Mouse (Mus musculus) telencephalon, adult 2 months (tissue): ENCODE measurements at regions not wholly inside any gene's neighbourhood (a gene's known extent, or its start where the extent isn't known, plus 50 kb on each side); places are given as distances from the start of the nearest gene placed in this dataset.

Experiments used
- DNase-seq: peaks from one replicate; pipeline ENCODE4 v3.0.0-alpha.2; 2011; ENCODE audit warnings: low read depth, low spot score

DNA sequence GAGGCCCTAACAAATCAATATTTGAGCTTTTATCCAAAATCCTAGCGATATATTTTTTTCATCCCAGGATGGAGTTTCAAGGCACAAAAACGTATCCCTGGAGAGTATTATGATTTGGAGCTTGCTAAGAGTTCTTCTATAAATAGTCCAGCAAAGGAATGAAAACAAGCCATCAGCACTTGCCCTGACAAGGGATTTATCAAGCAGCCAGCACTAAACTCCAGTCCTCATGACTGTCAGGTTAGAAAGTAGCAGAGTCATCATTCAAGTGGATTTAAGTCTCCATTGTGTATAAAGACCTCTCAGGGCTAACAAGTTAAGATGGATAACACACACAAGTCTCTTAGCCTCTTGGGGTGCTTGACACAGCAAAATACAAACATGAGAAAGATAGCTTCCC is 148.6 kb upstream of the Ust start:
- no peak for DNase-seq

DNA sequence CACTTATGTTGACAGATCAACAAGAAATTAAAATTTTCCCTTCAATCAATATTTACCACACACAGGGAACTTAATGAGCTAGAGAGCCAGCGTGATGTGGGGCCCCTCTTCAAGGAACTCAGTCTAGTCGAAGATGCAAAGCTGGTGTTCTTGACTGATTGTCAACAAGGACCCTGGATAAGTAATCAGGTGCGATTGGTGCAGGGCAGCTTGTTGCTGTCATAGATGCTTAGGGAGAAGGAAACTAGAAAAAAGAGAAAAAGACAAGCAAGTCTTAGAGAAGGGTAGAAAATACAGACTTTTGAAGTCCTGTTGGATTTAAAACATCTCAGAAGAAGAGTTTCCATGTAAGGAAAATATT is 140.3 kb upstream of the Ust start:
- DNase-seq: no peak

DNA sequence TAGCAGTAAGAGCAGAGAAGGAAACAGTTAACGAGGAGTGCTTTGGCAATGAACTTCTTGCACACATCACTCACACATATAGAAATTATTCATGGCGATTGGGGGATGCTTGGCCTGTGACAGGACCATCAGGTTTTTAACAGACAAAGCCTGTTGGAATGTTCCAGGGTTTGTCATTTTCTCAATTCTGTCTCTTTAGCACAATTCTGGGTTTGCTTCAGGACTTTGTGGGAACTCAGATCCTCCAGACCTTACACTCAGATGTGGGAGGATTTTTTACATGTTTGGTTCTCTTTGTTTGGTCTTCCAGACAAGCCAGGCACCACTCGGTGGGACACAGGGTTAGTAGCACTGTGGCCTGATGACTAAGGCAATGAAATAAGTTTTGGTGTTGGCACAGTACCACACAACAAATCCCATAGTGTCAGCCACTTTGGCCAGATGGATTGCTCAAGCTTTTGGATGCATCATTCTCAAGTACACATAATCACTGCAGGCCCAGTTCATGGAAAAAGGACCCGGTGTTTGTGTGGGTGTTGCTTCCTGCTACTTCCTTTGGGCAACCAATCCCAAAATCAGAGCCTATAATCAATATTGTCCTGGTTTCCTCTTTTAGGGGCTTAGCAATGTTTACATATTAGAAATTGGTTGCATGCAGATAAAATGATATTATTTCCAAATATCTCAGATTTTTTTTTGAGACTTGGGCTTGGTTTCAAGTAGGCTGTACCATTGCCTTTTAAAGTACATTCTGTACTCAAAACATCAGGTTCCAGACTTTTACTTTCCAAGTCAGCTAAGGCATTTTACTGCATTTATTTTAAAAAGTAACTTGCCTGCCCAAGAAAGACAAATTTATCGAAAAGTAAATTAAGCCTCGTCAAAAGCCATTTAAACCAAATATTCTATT is 139.7 kb upstream of the Ust start:
- no peak for DNase-seq

DNA sequence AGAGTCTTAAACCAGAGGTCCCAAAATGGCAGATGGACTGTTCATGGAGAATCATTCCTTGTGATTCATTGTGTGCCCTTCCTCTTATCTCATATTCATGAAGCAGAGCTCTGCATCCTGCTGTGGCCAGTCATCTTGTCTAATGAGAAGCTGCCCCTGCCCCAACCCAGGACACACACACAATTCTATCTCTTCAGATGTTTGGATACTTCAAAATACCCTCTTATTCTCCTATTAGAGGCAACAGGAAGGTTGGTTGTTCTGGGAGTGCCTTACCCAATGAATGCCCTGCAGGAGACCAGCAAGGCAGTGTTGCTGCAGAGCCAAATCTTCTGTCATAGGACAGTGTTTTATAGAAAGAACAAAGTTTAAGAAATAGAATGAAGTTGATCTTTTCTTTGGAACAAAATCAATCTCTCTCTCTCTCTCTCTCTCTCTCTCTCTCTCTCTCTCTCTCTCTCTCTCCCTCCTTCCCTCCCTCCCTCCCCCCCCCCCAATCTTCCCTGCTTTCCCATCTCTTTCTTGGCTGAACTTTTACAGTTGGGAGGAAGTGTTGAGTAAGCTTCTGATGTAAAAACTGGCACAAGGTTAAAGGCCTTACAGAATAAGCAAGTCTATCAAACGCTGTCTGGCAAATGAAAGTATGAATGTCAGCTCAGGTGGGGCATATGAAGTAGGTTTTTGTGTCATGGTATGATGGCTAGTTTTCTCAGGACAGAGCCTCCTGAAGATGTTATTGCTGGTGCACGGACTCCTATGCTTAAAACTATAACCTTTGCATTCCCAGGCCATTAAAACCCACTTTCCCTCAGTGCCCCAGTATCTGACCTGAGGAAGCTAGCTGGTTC is 138.8 kb upstream of the Ust start:
- DNase-seq: no peak

DNA sequence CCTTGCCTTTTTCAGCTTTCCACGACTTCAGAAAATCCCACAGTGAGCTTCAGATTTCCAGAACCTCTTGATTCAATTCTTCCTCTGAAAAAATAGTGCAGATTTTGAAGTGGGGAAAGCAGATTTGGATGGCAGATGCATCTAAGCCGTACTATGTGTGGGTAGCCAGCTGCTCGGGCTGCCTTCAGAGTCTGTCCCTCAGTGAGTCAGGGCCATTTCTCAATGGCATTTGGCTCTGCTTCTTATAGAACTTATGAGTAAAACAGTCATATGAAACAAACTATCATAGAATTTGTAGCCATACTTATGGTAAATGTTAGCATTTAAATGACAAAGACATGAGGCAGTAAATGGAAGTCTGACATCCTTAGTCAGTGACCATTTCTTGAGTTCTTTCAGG is 135.0 kb upstream of the Ust start:
- DNase-seq: peak; percentile 40

DNA sequence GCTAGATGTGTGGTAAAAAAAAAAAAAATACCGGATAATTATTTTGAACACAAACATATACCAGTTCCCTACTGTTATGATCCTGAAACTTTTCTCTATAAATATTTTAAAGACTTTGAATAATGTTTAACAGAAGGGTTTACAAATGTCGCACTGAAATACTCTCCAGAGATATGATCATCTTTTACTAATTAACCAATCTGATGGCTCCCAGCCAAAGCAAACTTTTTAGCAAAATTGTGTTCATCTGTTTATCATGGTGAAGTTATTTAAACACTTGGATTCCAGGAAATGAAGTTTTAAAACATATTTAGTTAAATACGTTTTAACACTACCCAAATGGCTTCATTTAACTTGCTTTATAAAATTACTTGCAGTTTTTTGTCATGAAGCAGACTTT is 123.6 kb upstream of the Ust start:
- no peak for DNase-seq

DNA sequence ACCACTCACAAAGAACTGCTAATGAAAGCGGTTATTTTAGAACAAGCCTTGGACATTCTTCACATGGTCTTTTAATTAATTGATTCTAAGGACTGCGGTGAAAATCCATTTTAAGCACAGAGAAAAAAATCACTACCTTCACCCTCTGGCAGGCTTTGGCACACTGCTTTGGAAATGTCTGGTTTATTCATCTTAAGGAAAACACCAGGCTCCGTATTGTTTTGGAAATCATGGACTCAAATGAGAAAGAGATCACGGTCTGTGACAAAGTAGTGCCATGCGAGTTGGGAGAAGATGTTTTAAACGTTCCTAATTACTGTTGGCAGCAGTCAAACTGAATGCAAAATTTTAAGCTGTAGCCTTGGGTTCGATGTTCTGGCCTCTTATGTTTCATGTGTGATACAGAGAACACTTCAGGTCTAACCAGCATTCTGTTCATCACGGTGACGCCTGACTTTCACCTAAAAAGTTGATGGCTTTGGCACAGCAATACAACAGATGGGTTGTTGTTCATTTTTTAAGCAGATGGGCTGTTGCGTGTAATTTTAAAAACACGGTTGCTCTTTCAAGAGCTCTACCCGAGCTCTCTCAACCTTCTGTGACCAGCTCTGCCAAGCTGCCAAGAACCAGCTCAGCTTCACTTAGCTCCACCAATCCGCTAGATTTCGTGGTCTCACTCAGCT is 105.7 kb upstream of the Ust start:
- no peak for DNase-seq

DNA sequence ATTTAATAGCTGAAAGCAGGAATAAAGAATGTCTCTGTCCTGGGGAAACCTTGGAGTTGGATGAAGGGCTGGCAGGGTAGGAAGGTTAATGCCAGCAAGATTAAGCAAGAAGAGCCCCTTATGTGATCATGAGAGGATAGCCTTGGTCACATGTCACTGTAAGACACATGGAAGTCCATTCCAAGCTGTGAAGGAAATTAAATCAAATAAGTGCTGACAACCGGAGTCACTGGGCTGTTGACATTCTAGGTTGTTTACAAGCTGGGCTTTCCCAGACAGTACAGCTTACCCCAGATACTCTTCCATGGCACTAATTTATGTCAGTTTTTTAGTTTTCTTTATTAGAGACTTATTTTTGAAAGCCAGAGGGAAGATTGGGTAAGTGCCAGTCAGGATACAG is 100.1 kb upstream of the Ust start:
- DNase-seq: no peak

DNA sequence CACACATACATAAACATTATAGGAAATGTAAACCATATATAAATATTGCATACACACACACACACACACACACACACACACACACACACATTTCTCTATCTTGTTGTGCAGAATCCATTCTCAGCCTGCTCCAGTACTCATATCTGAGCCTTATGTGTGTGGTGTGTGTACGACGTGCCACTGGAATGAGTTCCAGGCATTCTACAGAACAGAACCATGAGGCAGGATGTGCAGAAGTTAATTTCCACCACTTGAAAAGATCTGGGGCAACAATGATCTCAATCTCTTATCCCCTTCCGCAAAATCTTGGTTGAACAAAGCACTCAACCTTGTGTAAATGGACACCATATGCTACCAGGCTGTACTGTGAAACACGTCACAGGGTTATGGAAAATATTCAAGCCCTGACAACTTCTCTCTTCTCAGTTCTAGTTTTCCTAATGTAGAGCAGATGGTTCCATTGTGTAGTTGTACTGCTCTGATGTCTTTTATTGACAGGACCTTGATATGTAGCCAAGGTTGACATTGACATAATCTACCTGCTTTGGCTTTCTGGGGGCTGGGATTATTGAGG is 96.9 kb upstream of the Ust start:
- no peak for DNase-seq

DNA sequence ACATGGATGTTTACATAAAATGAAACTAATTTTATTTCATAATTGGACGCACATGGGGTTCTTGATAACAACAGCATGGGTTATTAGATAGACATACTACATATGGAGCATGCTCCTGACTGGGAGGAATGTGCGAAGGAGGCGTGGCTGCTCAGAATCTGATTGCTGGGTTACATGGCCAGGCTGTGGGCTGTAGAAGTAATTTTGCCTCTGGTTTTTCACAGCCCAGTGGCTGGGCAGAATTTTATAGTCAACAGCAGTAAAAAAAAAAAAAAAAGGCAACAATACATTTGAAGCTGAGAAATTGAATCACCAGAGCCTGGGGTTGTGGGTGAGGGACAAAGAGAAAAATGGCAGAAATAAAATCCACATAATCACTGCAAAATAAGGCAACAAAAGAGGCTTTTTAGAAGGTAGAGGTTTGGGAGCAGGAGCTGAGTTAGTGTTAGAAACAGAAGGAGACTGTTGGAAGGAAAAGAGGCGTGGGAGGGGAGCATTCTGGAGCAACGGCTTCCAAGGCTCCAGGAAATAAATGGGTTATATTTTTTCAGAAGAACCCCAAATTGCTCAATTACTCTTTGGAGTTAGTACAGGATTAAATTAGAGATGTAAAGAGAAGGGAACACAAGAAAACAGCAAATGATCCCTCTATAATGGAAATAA is 71.4 kb upstream of the Ust start:
- DNase-seq: peak; percentile 62

DNA sequence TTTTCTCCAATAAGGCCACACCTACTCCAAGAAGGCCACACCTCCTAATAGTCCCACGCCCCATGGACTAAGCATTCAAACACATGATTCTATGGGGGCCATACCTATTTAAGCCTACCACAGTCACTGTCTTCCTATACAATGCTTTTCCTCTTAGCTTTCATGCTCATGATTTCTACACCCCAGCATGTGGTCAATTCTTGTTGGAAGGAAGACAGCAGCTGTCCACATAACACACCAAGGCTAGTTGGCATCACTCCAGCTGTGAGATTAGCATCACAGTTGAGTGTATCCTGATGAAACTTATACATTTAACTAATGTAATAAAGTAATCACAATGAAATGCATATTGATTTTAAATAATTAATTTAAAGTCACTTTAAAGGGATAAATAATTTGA is 70.5 kb upstream of the Ust start:
- DNase-seq: no peak

DNA sequence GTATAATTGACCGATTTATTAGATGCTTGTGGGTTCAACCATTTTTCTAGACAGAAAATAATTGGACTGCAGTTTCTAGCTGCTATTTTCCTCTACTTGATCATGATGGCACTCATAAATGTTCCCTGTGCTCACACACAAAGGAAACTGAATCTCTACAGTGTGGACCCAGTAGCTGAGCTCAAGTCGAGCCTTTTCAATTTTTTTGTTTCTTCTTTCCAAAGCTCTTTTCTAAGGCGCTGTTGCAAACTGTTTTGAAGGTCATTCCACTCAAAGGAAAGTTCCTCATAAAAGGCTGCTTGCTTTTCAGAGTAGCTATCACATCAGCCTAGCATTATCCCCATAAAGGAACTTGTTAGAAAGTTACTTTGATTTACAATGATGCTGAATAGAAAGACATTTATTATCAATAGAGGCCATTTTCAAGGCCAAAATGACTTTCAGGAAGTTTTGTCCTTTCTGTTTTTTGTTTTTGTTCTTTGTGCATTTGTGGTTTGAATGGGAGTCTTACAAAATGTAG is 65.8 kb upstream of the Ust start:
- DNase-seq: no peak

DNA sequence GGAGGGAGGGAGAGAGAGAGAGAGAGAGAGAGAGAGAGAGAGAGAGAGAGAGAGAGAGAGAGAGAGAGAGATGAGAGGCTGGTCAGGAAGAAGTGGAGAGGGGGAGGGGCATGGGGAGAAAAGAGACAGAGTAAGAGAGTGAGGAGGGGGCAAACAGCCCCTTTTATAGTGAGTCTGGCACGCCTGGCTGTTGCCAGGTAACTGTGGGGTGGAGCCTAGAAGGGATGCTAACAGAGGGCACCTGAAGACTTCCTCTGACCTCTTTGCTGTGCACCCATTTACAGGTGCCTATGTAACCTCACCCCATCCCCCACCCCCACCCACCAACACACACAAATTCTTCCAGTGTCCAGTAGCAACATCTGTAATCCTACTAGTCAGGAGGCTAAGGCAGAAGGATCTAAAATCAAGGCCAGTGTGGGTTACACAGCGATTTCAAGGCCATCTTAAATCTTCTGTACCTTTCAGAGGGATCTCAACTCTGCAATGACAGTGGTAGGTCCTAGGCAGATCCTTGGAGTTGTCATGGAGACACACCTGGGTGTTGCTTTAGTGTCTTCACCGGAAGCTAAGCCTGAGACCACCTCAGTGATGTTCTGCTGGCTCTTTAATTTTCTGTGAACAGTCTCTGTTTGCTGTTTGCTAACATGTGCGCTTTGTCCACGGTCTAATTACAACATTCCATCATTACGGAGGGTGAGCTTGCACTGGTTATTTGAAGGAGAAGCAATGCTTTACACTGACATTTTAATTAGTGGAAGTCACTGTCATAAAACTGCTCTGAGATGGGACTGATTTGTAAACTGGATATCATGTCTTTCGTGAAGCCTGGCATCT is 65.1 kb upstream of the Ust start:
- no peak for DNase-seq

DNA sequence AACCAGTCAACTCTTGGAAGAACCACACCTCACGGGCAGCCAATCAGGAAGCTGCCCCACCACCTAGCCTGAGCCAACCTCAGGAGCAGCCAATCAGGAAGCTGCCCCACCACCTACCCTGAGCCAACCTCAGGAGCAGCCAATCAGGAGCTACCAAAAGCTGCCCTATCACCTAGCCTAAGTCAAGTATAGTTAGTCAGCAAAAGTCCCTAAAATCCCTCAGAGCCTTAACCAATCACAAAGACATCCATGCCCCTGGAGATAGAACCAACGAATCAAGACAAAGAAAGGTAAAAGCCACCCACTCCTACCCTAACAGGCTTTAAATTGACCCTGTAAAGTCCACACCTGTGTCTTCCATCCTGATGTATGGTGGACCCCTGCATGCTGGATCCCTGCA is 61.7 kb upstream of the Ust start:
- no peak for DNase-seq

DNA sequence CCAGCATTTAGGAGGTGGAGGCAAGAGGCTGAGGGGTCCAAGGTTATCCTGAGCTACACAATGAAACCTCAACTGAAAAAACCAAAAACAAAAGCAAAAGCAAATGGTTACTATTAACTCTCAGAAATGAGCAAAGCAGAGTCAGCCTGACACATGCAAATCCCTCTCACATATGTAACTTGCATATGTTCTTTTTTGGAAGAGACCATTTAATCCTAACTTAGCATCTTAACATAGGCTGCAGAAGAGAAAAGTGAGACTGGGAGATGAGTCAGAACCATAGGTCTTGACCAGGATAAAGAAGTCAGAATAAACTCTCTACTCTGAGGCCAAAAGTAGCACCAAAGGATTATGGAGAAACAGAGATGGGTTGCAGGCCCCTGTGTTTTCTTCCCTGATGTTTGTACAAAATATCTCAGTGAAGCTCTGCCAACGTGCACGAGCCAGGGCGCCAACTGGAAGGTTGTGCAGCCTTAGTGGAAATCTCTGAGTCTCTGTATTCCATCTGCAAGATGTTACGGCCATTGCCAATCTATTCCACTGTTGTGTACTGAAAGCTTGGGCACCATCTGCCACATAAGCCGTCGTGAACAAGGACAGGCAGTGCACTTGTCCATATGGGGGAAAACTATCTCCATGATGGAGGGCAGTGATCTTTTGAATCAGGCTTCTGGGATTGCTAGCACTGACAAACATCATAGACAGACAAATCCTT is 59.2 kb upstream of the Ust start:
- no peak for DNase-seq
